Mouse (Mus musculus): ENCODE data around the gene Myo5a.

GRCm38 (mm10) chr9:75231841-75232746, 161.3 kb downstream of the Myo5a start, which contains the start of gene Myo5c:
- TF ChIP-seq CTCF (IDR thresholded peaks at IDR 0.05; ENCODE audit: borderline replicate concordance, insufficient read depth, low read depth, low read length) (no peak), POLR2A (IDR thresholded peaks at IDR 0.05; ENCODE audit: borderline replicate concordance, insufficient read depth, low read length) (no peak)

All from cerebellum, adult 2 months (tissue).